Mouse (Mus musculus) MEL (cell line): ENCODE data around the gene Padi6. TPM values are rescaled to one million over a fixed set of nuclear protein-coding genes. Genes with fewer than 3 reads are reported as not detected.

ENCODE experiments used
- DNase-seq: peaks from one replicate; pipeline ENCODE4 v3.0.0; 2011; ENCODE audit warnings: low read depth, low spot score
- H3K27ac ChIP-seq: 2 replicates; pipeline ENCODE4 v1.5.1; 2012; ENCODE audit warnings: low read depth, mild to moderate bottlenecking, control low read depth, low read length, moderate library complexity; ENCODE audit not compliant: control insufficient read depth
- H3K27me3 ChIP-seq, 2 experiments: fragments of 150-350 bp in 1 of 2; sonication (generic) in 1 of 2; 2 replicates each; pipeline ENCODE4 v1.6.1; 2012; ENCODE audit warnings: low read length in 2 of 2, mild to moderate bottlenecking in 2 of 2, improper control_type of control experiment in 1 of 2, moderate library complexity in 1 of 2; ENCODE audit not compliant: insufficient read depth in 2 of 2, control insufficient read depth in 1 of 2
- H3K36me3 ChIP-seq, 2 experiments: 2 replicates each; pipeline ENCODE4 v1.6.1; 2012 to 2014; ENCODE audit warnings: low read length in 2 of 2, improper control_type of control experiment in 1 of 2, inconsistent platforms in 1 of 2, mild to moderate bottlenecking in 1 of 2; ENCODE audit not compliant: insufficient read depth in 2 of 2, control insufficient read depth in 1 of 2
- H3K4me1 ChIP-seq, 2 experiments: fragments of 150-350 bp in 1 of 2; sonication (generic) in 1 of 2; 2 replicates each; pipeline ENCODE4 v1.6.1; 2012; ENCODE audit warnings: low read length in 2 of 2, improper control_type of control experiment in 1 of 2, mild to moderate bottlenecking in 1 of 2; ENCODE audit not compliant: insufficient read depth in 2 of 2, control insufficient read depth in 1 of 2
- H3K4me3 ChIP-seq, 2 experiments: fragments of 150-350 bp in 1 of 2; sonication (generic) in 1 of 2; 2 replicates each; pipeline ENCODE4 v1.5.1; 2012; ENCODE audit warnings: low read depth in 2 of 2, low read length in 2 of 2, mild to moderate bottlenecking in 2 of 2, moderate library complexity in 2 of 2, control low read depth in 1 of 2, improper control_type of control experiment in 1 of 2; ENCODE audit not compliant: control insufficient read depth in 1 of 2, insufficient read depth in 1 of 2
- H3K79me2 ChIP-seq: 2 replicates; pipeline ENCODE4 v1.6.1; 2012; ENCODE audit warnings: mild to moderate bottlenecking, low read length, moderate library complexity; ENCODE audit not compliant: control insufficient read depth, poor library complexity, insufficient read depth
- H3K9ac ChIP-seq: 2 replicates; pipeline ENCODE4 v1.6.1; 2012; ENCODE audit warnings: low read depth, mild to moderate bottlenecking, control low read depth, low read length, moderate library complexity; ENCODE audit not compliant: control insufficient read depth, poor library complexity, severe bottlenecking
- H3K9me3 ChIP-seq: fragments of 150-350 bp; sonication (generic); replicated peaks from 2 replicates; pipeline ENCODE4 v1.6.1; 2012; ENCODE audit warnings: mild to moderate bottlenecking, low read length, improper control_type of control experiment, moderate library complexity; ENCODE audit not compliant: insufficient read depth
- BHLHE40 ChIP-seq: IDR thresholded peaks from 2 replicates; pipeline ENCODE4 v1.6.1; 2012; ENCODE audit warnings: low read depth, mild to moderate bottlenecking, inconsistent platforms, low read length, improper control_type of control experiment, borderline replicate concordance
- CHD1 ChIP-seq: IDR thresholded peaks from 2 replicates; pipeline ENCODE4 v1.6.1; 2012; ENCODE audit warnings: low read depth, mild to moderate bottlenecking, inconsistent platforms, low read length, improper control_type of control experiment
- CHD2 ChIP-seq: IDR thresholded peaks from 2 replicates; pipeline ENCODE4 v1.6.1; 2011; ENCODE audit warnings: low read length, improper control_type of control experiment
- ELF1 ChIP-seq: IDR thresholded peaks from 2 replicates; pipeline ENCODE4 v1.6.1; 2014; ENCODE audit warnings: low read depth, mild to moderate bottlenecking, inconsistent platforms, low read length, improper control_type of control experiment, moderate library complexity
- EP300 ChIP-seq, 2 experiments: IDR thresholded peaks; 2 replicates each; pipeline ENCODE4 v1.6.1; 2011; ENCODE audit warnings: improper control_type of control experiment in 2 of 2, low read length in 2 of 2, low read depth in 1 of 2, mild to moderate bottlenecking in 1 of 2
- ETS1 ChIP-seq: IDR thresholded peaks from 2 replicates; pipeline ENCODE4 v1.6.1; 2012; ENCODE audit warnings: low read depth, mild to moderate bottlenecking, inconsistent platforms, low read length, improper control_type of control experiment, moderate library complexity
- GABPA ChIP-seq: IDR thresholded peaks from 2 replicates; pipeline ENCODE4 v1.6.1; 2012; ENCODE audit warnings: low read depth, mild to moderate bottlenecking, inconsistent platforms, low read length, improper control_type of control experiment, moderate library complexity
- GATA1 ChIP-seq: IDR thresholded peaks from 2 replicates; pipeline ENCODE4 v1.6.1; 2011; ENCODE audit warnings: low read depth, low read length, improper control_type of control experiment
- HCFC1 ChIP-seq: IDR thresholded peaks from 2 replicates; pipeline ENCODE4 v1.6.1; 2012; ENCODE audit warnings: low read depth, mild to moderate bottlenecking, inconsistent platforms, low read length, improper control_type of control experiment, moderate library complexity
- JUND ChIP-seq: IDR thresholded peaks from 2 replicates; pipeline ENCODE4 v1.6.1; 2011; ENCODE audit warnings: low read depth, mild to moderate bottlenecking, improper control_type of control experiment, low read length
- KAT2A ChIP-seq: conservative IDR thresholded peaks from 2 replicates; pipeline ENCODE4 v1.6.1; 2012; ENCODE audit warnings: low read depth, low read length, improper control_type of control experiment, inconsistent platforms
- MAX ChIP-seq: IDR thresholded peaks from 2 replicates; pipeline ENCODE4 v1.6.1; 2011; ENCODE audit warnings: low read length, improper control_type of control experiment
- MAZ ChIP-seq: IDR thresholded peaks from 2 replicates; pipeline ENCODE4 v1.6.1; 2012; ENCODE audit warnings: low read depth, mild to moderate bottlenecking, inconsistent platforms, low read length, improper control_type of control experiment
- MEF2A ChIP-seq: IDR thresholded peaks from 2 replicates; pipeline ENCODE4 v1.6.1; 2014; ENCODE audit warnings: low read depth, mild to moderate bottlenecking, inconsistent platforms, low read length, improper control_type of control experiment; ENCODE audit not compliant: poor library complexity, insufficient replicate concordance, severe bottlenecking; ENCODE audit errors: extremely low read depth
- MYB ChIP-seq: IDR thresholded peaks from 2 replicates; pipeline ENCODE4 v1.6.1; 2011; ENCODE audit warnings: mild to moderate bottlenecking, low read depth, low read length, improper control_type of control experiment
- MYC ChIP-seq: IDR thresholded peaks from 2 replicates; pipeline ENCODE4 v1.6.1; 2011; ENCODE audit warnings: low read depth, mild to moderate bottlenecking, low read length, improper control_type of control experiment, moderate library complexity
- NELFE ChIP-seq: IDR thresholded peaks from 2 replicates; pipeline ENCODE4 v1.6.1; 2011; ENCODE audit warnings: low read depth, low read length, improper control_type of control experiment
- NRF1 ChIP-seq: IDR thresholded peaks from 2 replicates; pipeline ENCODE4 v1.6.1; 2014; ENCODE audit warnings: low read depth, mild to moderate bottlenecking, inconsistent platforms, low read length, improper control_type of control experiment, moderate library complexity; ENCODE audit not compliant: poor library complexity, insufficient read depth, severe bottlenecking
- POLR2AphosphoS2 ChIP-seq: IDR thresholded peaks from 2 replicates; pipeline ENCODE4 v1.6.1; 2011; ENCODE audit warnings: low read length, improper control_type of control experiment
- RAD21 ChIP-seq: IDR thresholded peaks from 2 replicates; pipeline ENCODE4 v1.6.1; 2011; ENCODE audit warnings: mild to moderate bottlenecking, low read depth, low read length, improper control_type of control experiment
- RCOR1 ChIP-seq: IDR thresholded peaks from 2 replicates; pipeline ENCODE4 v1.6.1; 2012; ENCODE audit warnings: low read depth, mild to moderate bottlenecking, inconsistent platforms, low read length, improper control_type of control experiment
- SMC3 ChIP-seq: IDR thresholded peaks from 2 replicates; pipeline ENCODE4 v1.6.1; 2011; ENCODE audit warnings: low read depth, low read length, improper control_type of control experiment
- TAL1 ChIP-seq: IDR thresholded peaks from 2 replicates; pipeline ENCODE4 v1.6.1; 2012; ENCODE audit warnings: mild to moderate bottlenecking, inconsistent platforms, low read length, moderate library complexity, mixed read lengths
- TBP ChIP-seq: IDR thresholded peaks from 2 replicates; pipeline ENCODE4 v1.8.0; 2011; ENCODE audit warnings: low read depth, low read length, improper control_type of control experiment
- UBTF ChIP-seq: IDR thresholded peaks from 2 replicates; pipeline ENCODE4 v1.6.1; 2012; ENCODE audit warnings: low read depth, mild to moderate bottlenecking, inconsistent platforms, low read length, improper control_type of control experiment, moderate library complexity, borderline replicate concordance; ENCODE audit not compliant: insufficient read depth
- USF2 ChIP-seq, 2 experiments: IDR thresholded peaks; 2 replicates each; pipeline ENCODE4 v1.6.1; 2011 to 2012; ENCODE audit warnings: improper control_type of control experiment in 2 of 2, low read length in 2 of 2, borderline replicate concordance in 1 of 2, inconsistent platforms in 1 of 2, low read depth in 1 of 2, mild to moderate bottlenecking in 1 of 2; ENCODE audit not compliant: insufficient read depth in 1 of 2
- ZC3H11A ChIP-seq: IDR thresholded peaks from 2 replicates; pipeline ENCODE4 v1.6.1; 2012; ENCODE audit warnings: low read depth, mild to moderate bottlenecking, inconsistent platforms, low read length, improper control_type of control experiment
- ZKSCAN1 ChIP-seq: IDR thresholded peaks from 2 replicates; pipeline ENCODE4 v1.6.1; 2012; ENCODE audit warnings: low read depth, mild to moderate bottlenecking, inconsistent platforms, low read length, improper control_type of control experiment, moderate library complexity
- ZMIZ1 ChIP-seq: IDR thresholded peaks from 2 replicates; pipeline ENCODE4 v1.6.1; 2012; ENCODE audit warnings: low read depth, mild to moderate bottlenecking, inconsistent platforms, low read length, improper control_type of control experiment, moderate library complexity
- polyA plus RNA-seq, 2 experiments: library from polyadenylated mRNA; stranded (reverse) in 1 of 2; unstranded in 1 of 2; fragments of >175 nt in 1 of 2; fragments of >200 nt in 1 of 2; gene quantifications; 2 replicates each; pipeline versions ENCODE4 v1.2.1 to v1.2.4; 2012; ENCODE audit warnings: low replicate concordance in 2 of 2, low read depth in 1 of 2; ENCODE audit not compliant: insufficient read length in 2 of 2, insufficient read depth in 1 of 2, missing spikeins in 1 of 2
- total RNA-seq: library from RNA; depleted of rRNA; stranded (reverse); fragments of 300-350 nt; gene quantifications from 2 replicates; pipeline ENCODE4 v1.2.3, GENCODE M21; 2012; rRNA removed

Padi6 gene
- total RNA-seq (not detected in 2 replicates), polyA plus RNA-seq (not detected)

GRCm38 (mm10) chr4:140742543-140742942 is at the start of gene Padi6:
Gene Padi6 (minus strand): TSS chr4:140742643.
- DNase-seq: no peak
- H3K79me2 ChIP-seq: no peaks in the 10 kb centered on the region
- H3K36me3 ChIP-seq: no peaks in the 10 kb centered on the region
- H3K27ac ChIP-seq: no peak within 1 kb of the TSS
- H3K27me3 ChIP-seq: peaks cover 0 to 3% of the 10 kb centered on the region in 2 experiments; a peak in 2 of 4 replicates
- H3K4me3 ChIP-seq: no peak within 1 kb of the TSS
- H3K9ac ChIP-seq: no peak within 1 kb of the TSS
- TF ChIP-seq TAL1 (no peak), KAT2A (no peak), ELF1 (no peak), USF2 (IDR thresholded peaks at IDR 0.05; ENCODE audit: borderline replicate concordance in 1 of 2, insufficient read depth in 1 of 2, low read depth in 1 of 2, low read length in 2 of 2) (no peak), ZKSCAN1 (no peak), BHLHE40 (no peak), MEF2A (no peak), MYB (no peak), MYC (no peak), MAX (no peak), POLR2AphosphoS2 (no peak), UBTF (no peak), GATA1 (no peak), JUND (no peak), HCFC1 (no peak), NRF1 (no peak), CHD1 (no peak), ETS1 (no peak)
- peaks cover 0 to 5% of the 10 kb centered on the region in 2 experiments; a peak in 1 of 4 replicates for H3K4me1 ChIP-seq
- H3K9me3 ChIP-seq: no peaks in the 10 kb centered on the region

GRCm38 (mm10) chr4:140791071-140791470 is 48.6 kb upstream of the Padi6 start:
- peaks cover 0 to 14% of the 10 kb centered on the region in 2 experiments; a peak in 2 of 4 replicates for H3K36me3 ChIP-seq
- no peak for DNase-seq
- TF ChIP-seq GABPA (no peak), TBP (no peak), ZC3H11A (no peak), POLR2AphosphoS2 (no peak), MAZ (no peak), BHLHE40 (no peak), SMC3 (no peak), RCOR1 (no peak), ZMIZ1 (no peak), NELFE (no peak), GATA1 (no peak), JUND (no peak), NRF1 (no peak), RAD21 (no peak), EP300 (IDR thresholded peaks at IDR 0.05; ENCODE audit: low read depth in 1 of 2, low read length in 2 of 2) (no peak), CHD2 (no peak), TAL1 (no peak), MYC (no peak)

More at GRCm38 (mm10) chr4:140791071-140791470, 48.6 kb upstream of the Padi6 start:
- H3K79me2 ChIP-seq: no peaks in the 10 kb centered on the region
- no peak overlapping the region for H3K9ac ChIP-seq
- no peaks in the 10 kb centered on the region for H3K4me1 ChIP-seq
- no peaks in the 10 kb centered on the region for H3K9me3 ChIP-seq
- no peaks in the 10 kb centered on the region for H3K27me3 ChIP-seq
- no peak overlapping the region for H3K4me3 ChIP-seq
- H3K27ac ChIP-seq: no peak overlapping the region
